11 mouse cellular contexts compared by ENCODE assay signal in genomic region chr4:130270089-130270488, GRCm38 (mm10). TPM values are rescaled to one million over a fixed set of nuclear protein-coding genes. Genes with fewer than 3 reads are reported as not detected.
DNase-seq lines count a peak whose midpoint lies in the region; ATAC-seq lines count a peak whose summit lies in the region.
"Had no signal": no experiment of that assay in that cellular context is flagged by ENCODE, and none has a peak within 500 bp of the region (broad histone marks: within the 10 kb centered on the region; RNA-seq: fewer than 3 reads in every experiment).

No protein-coding gene starts in this region.

- peaks cover 31% of the 10 kb centered on the region for H3K4me1 ChIP-seq in kidney, embryonic 15.5 days

- H3K27me3 ChIP-seq in kidney, embryonic 15.5 days, result peaks cover 32% of the 10 kb centered on the region
- H3K27me3 ChIP-seq: Patski had no signal

- H3K4me3 ChIP-seq in kidney, embryonic 15.5 days (replicated peaks), result no peak overlapping the region

- 81% methylated on average over 8 of the region's 8 CpGs for WGBS in kidney, embryonic 15.5 days

- peak; percentile 58 for ATAC-seq in frontal cortex, adult (ENCODE audit: low TSS enrichment)
- no peak for ATAC-seq in granulocyte monocyte progenitor cell, adult 5-6 weeks (replicated peaks; ENCODE audit: poor library complexity, severe bottlenecking)
- ATAC-seq in kidney, embryonic 15.5 days (replicated peaks; ENCODE audit: low FRiP score), result no peak
- ATAC-seq: Patski had no signal

- no peak overlapping the region for H3K4me2 ChIP-seq in kidney, embryonic 15.5 days

- H3K27ac ChIP-seq in kidney, embryonic 15.5 days, result no peak overlapping the region

- H3K9ac ChIP-seq in kidney, embryonic 15.5 days, result no peak overlapping the region

- peak; percentile 7 for DNase-seq in retina, embryonic 14.5 days (ENCODE audit: low spot score)
- no peak for DNase-seq in retina, postnatal 1 day
- DNase-seq in left cerebral cortex, adult 9 months (ENCODE audit: low spot score in 2 of 2), result peak; percentile 54 to 84
- no peak for DNase-seq in urinary bladder, postnatal 4 days (ENCODE audit: low spot score in 2 of 2)
- DNase-seq in ovary, postnatal 10 days (ENCODE audit: low spot score), result no peak
- DNase-seq: heart, adult 18-20 months had no signal

- no peaks in the 10 kb centered on the region for H3K36me3 ChIP-seq in kidney, embryonic 15.5 days

- no peaks in the 10 kb centered on the region for H3K9me3 ChIP-seq in kidney, embryonic 15.5 days (replicated peaks)

RNA-seq across cellular contexts. Expression of gene Serinc2, which starts 8.9 kb away (rescaled TPM):
- not detected in 2 replicates for total RNA-seq in granulocyte monocyte progenitor cell, adult 5-6 weeks (2014; fragmentation: Nextera tagmentation)
- not detected in 2 replicates for total RNA-seq in granulocyte monocyte progenitor cell, adult 5-6 weeks (2017)
- 43.8 and 48.8 TPM in 2 replicates for polyA plus RNA-seq in kidney, embryonic 15.5 days (2015; fragmentation: Nextera tagmentation; extraction: Ambion mirVana)

RNA-seq across cellular contexts. Expression of gene Fabp3, which starts 38.3 kb away (rescaled TPM):
- total RNA-seq in granulocyte monocyte progenitor cell, adult 5-6 weeks (2014; fragmentation: Nextera tagmentation), result not detected in 2 replicates
- not detected in 2 replicates for total RNA-seq in granulocyte monocyte progenitor cell, adult 5-6 weeks (2017)
- polyA plus RNA-seq in kidney, embryonic 15.5 days (2015; fragmentation: Nextera tagmentation; extraction: Ambion mirVana), result 70.7 and 81.3 TPM in 2 replicates

RNA-seq across cellular contexts. Expression of gene Gm10570, which starts 38.4 kb away (rescaled TPM):
- not detected in 2 replicates for total RNA-seq in granulocyte monocyte progenitor cell, adult 5-6 weeks (2014; fragmentation: Nextera tagmentation)
- not detected in 2 replicates for total RNA-seq in granulocyte monocyte progenitor cell, adult 5-6 weeks (2017)
- polyA plus RNA-seq in kidney, embryonic 15.5 days (2015; fragmentation: Nextera tagmentation; extraction: Ambion mirVana), result 0.36 and 0.57 TPM in 2 replicates
- total RNA-seq: heart, adult 18-20 months had no signal
- polyA plus RNA-seq: intestine, embryonic 14.5 days; Patski had no signal

RNA-seq across cellular contexts. Expression of gene Gm853, which starts 47.9 kb away (rescaled TPM):
- total RNA-seq in granulocyte monocyte progenitor cell, adult 5-6 weeks (2014; fragmentation: Nextera tagmentation), result not detected in 2 replicates
- not detected in 2 replicates for total RNA-seq in granulocyte monocyte progenitor cell, adult 5-6 weeks (2017)
- polyA plus RNA-seq in kidney, embryonic 15.5 days (2015; fragmentation: Nextera tagmentation; extraction: Ambion mirVana), result 0.26 and 0.39 TPM in 2 replicates
- total RNA-seq: heart, adult 18-20 months had no signal
- polyA plus RNA-seq: intestine, embryonic 14.5 days had no signal

Comparison
In these comparisons a context has a peak if more than half of its experiments do, and no peak if none do; other contexts are left out.
1. DNase-seq: peak in retina, embryonic 14.5 days (single experiment) and left cerebral cortex, adult 9 months (2 of 2); none in retina, postnatal 1 day (single experiment), urinary bladder, postnatal 4 days (0 of 2) and ovary, postnatal 10 days (single experiment).